20 mouse cellular contexts compared by ENCODE assay signal in the genomic region with DNA sequence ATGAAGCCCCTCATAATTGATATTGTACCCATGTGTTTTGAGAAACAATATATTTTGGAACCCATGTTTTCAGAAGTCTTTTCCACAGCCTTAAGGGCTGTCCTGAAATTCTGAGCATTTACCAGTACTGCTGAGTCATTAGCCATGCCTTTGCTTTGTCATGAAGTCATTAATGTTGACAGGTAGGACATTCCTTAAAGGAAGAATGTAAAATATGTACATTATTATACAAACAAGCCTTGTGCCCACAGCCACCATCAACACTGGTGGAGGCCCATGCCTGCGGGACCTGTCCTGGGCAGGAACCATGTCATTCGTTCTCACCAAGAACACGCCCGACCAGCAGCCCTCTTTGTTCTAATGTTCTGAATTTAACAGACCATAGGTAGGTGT.
"Had no signal": no experiment of that assay in that cellular context is flagged by ENCODE, and none has a peak within 500 bp of the region (broad histone marks: within the 10 kb centered on the region; RNA-seq: fewer than 3 reads in every experiment).

No protein-coding gene starts in this region.

- H3K4me3 ChIP-seq: heart, embryonic 13.5 days; heart, embryonic 15.5 days; hindbrain, embryonic 13.5 days; hindbrain, embryonic 15.5 days; kidney, embryonic 15.5 days; limb, embryonic 13.5 days; limb, embryonic 15.5 days; liver, embryonic 12.5 days had no signal

- H3K27ac ChIP-seq: heart, embryonic 13.5 days; heart, embryonic 15.5 days; hindbrain, embryonic 13.5 days; hindbrain, embryonic 15.5 days; hindbrain, postnatal 0 days; kidney, embryonic 15.5 days; kidney, postnatal 0 days; limb, embryonic 13.5 days; limb, embryonic 15.5 days; liver, embryonic 12.5 days; liver, embryonic 14.5 days had no signal

- DNase-seq: gastrocnemius, postnatal 14 days; gastrocnemius, postnatal 36 days; heart, postnatal 14 days; kidney, adult 11 months; kidney, adult 2 months; kidney, adult 9 months; kidney, postnatal 14 days; kidney, postnatal 36 days; left cerebral cortex, postnatal 4 days had no signal
